Mouse (Mus musculus): ENCODE data around the gene Trem3. TPM values are rescaled to one million over a fixed set of nuclear protein-coding genes. Genes with fewer than 3 reads are reported as not detected.

The Trem3 gene
- polyA plus RNA-seq, 1 experiment from 2014 or later, result 0.14 TPM

DNA sequence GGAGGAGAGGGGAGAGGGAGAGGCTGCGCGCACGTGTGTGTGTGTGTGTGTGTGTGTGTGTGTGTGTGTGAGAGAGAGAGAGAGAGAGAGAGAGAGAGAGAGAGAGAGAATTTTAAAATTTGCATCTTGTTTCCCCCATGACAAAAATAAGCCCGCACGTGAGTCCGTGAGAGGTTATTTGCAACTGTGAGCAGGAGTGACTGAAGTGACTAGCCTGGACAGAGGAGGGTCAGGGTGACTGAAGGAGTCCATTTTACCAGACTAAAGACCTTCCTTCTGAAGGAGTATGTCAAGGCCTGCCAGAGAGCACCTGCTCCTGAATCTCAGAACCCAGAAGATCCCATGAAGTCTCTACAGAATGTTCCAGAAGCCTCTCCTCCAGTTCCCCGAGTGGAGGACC, 52.2 kb downstream of the Trem3 start:
- no peak for ATAC-seq (ENCODE audit: low FRiP score, low read depth)
- Histone ChIP-seq H3K4me2 (replicated peaks) (no peak overlapping the region), H3K27ac (no peak overlapping the region), H3K27me3 (no peaks in the 10 kb centered on the region), H3K4me3 (no peak overlapping the region), H3K9ac (no peak overlapping the region), H3K4me1 (no peaks in the 10 kb centered on the region), H3K9me3 (no peaks in the 10 kb centered on the region), H3K36me3 (no peaks in the 10 kb centered on the region)
- 57% methylated on average over 4 of the region's 7 CpGs for WGBS

- H3K4me1 ChIP-seq, result no peaks in the 10 kb centered on the region
- no peaks in the 10 kb centered on the region for H3K9me3 ChIP-seq
- no peak overlapping the region for H3K9ac ChIP-seq
- 57% methylated on average over 7 of the region's 7 CpGs for WGBS
- ATAC-seq (ENCODE audit: low FRiP score, low read depth), result no peak
- no peaks in the 10 kb centered on the region for H3K36me3 ChIP-seq
- H3K4me2 ChIP-seq (replicated peaks), result no peak overlapping the region
- H3K27me3 ChIP-seq, result no peaks in the 10 kb centered on the region
- H3K27ac ChIP-seq, result no peak overlapping the region
- H3K4me3 ChIP-seq, result no peak overlapping the region
These were observed 52.6 kb downstream of the Trem3 start for GRCm38 (mm10) chr17:48300199-48300598.

- H3K4me3 ChIP-seq, result no peak overlapping the region
- no peaks in the 10 kb centered on the region for H3K4me1 ChIP-seq
- H3K9me3 ChIP-seq, result no peaks in the 10 kb centered on the region
- H3K27me3 ChIP-seq, result no peaks in the 10 kb centered on the region
- no peak overlapping the region for H3K9ac ChIP-seq
- no peak overlapping the region for H3K4me2 ChIP-seq (replicated peaks)
- WGBS, result 74% methylated on average over 9 of the region's 9 CpGs
- no peak for ATAC-seq (ENCODE audit: low FRiP score, low read depth)
- no peak overlapping the region for H3K27ac ChIP-seq
- no peaks in the 10 kb centered on the region for H3K36me3 ChIP-seq
These were observed 53.3 kb downstream of the Trem3 start for GRCm38 (mm10) chr17:48300861-48301260.

GRCm38 (mm10) chr17:48301792-48302191, 54.2 kb downstream of the Trem3 start:
- H3K9ac ChIP-seq, result no peak overlapping the region
- no peaks in the 10 kb centered on the region for H3K4me1 ChIP-seq
- no peak overlapping the region for H3K27ac ChIP-seq
- no peak overlapping the region for H3K4me3 ChIP-seq
- ATAC-seq (ENCODE audit: low FRiP score, low read depth), result no peak
- 89% methylated on average over 5 of the region's 5 CpGs for WGBS
- H3K9me3 ChIP-seq, result no peaks in the 10 kb centered on the region
- H3K4me2 ChIP-seq (replicated peaks), result no peak overlapping the region
- no peaks in the 10 kb centered on the region for H3K36me3 ChIP-seq
- no peaks in the 10 kb centered on the region for H3K27me3 ChIP-seq

Other genes starting within 250 kb of the Trem3 start
- gene 1700122O11Rik, start 209.5 kb upstream of the Trem3 start, polyA plus RNA-seq (2015; fragmentation: Nextera tagmentation; extraction: Ambion mirVana), result not detected in 2 replicates
- not detected in 2 replicates for gene 1700067P10Rik, start 158.5 kb upstream of the Trem3 start, polyA plus RNA-seq (2015; fragmentation: Nextera tagmentation; extraction: Ambion mirVana)
- not detected in 2 replicates for gene 9830107B12Rik, start 101.5 kb upstream of the Trem3 start, polyA plus RNA-seq (2015; fragmentation: Nextera tagmentation; extraction: Ambion mirVana)
- 0.11 TPM in 1 of 2 replicates, not detected in the other for gene A530064D06Rik, start 80.5 kb upstream of the Trem3 start, polyA plus RNA-seq (2015; fragmentation: Nextera tagmentation; extraction: Ambion mirVana)
- gene Trem1, start 15.0 kb upstream of the Trem3 start, polyA plus RNA-seq (2015; fragmentation: Nextera tagmentation; extraction: Ambion mirVana), result 0.06 TPM in 1 of 2 replicates, not detected in the other
- gene Treml4, start 16.5 kb downstream of the Trem3 start, polyA plus RNA-seq (2015; fragmentation: Nextera tagmentation; extraction: Ambion mirVana), result 0.48 TPM in 1 of 2 replicates, not detected in the other
- gene Treml2, start 51.7 kb downstream of the Trem3 start, polyA plus RNA-seq (2015; fragmentation: Nextera tagmentation; extraction: Ambion mirVana), result 0.15 and 0.51 TPM in 2 replicates
- gene B430306N03Rik, start 68.4 kb downstream of the Trem3 start, polyA plus RNA-seq (2015; fragmentation: Nextera tagmentation; extraction: Ambion mirVana), result 0.10 and 0.11 TPM in 2 replicates
- 3.5 and 3.6 TPM in 2 replicates for gene Trem2, start 98.6 kb downstream of the Trem3 start, polyA plus RNA-seq (2015; fragmentation: Nextera tagmentation; extraction: Ambion mirVana)
- 1.1 and 1.3 TPM in 2 replicates for gene Treml1, start 112.1 kb downstream of the Trem3 start, polyA plus RNA-seq (2015; fragmentation: Nextera tagmentation; extraction: Ambion mirVana)
- gene Nfya, start 162.1 kb downstream of the Trem3 start, polyA plus RNA-seq (2015; fragmentation: Nextera tagmentation; extraction: Ambion mirVana), result 16.7 and 17.2 TPM in 2 replicates
- 52.5 and 56.6 TPM in 2 replicates for gene Oard1, start 162.2 kb downstream of the Trem3 start, polyA plus RNA-seq (2015; fragmentation: Nextera tagmentation; extraction: Ambion mirVana)
- gene Apobec2, start 185.2 kb downstream of the Trem3 start, polyA plus RNA-seq (2015; fragmentation: Nextera tagmentation; extraction: Ambion mirVana), result 21.8 and 21.9 TPM in 2 replicates
- 1.8 and 2.0 TPM in 2 replicates for gene Tspo2, start 203.7 kb downstream of the Trem3 start, polyA plus RNA-seq (2015; fragmentation: Nextera tagmentation; extraction: Ambion mirVana)
- 0.31 and 0.32 TPM in 2 replicates for gene Unc5cl, start 207.1 kb downstream of the Trem3 start, polyA plus RNA-seq (2015; fragmentation: Nextera tagmentation; extraction: Ambion mirVana)

All from limb, embryonic 13.5 days (tissue).